Mouse (Mus musculus): ENCODE results near the gene Plvap. TPM values are rescaled to one million over a fixed set of nuclear protein-coding genes. Genes with fewer than 3 reads are reported as not detected.

Gene Plvap
- polyA plus RNA-seq (2017; shearing (Covaris generic)) = under 1 TPM in 1 of 2 experiments, not detected in 1; 0.13 TPM

DNA sequence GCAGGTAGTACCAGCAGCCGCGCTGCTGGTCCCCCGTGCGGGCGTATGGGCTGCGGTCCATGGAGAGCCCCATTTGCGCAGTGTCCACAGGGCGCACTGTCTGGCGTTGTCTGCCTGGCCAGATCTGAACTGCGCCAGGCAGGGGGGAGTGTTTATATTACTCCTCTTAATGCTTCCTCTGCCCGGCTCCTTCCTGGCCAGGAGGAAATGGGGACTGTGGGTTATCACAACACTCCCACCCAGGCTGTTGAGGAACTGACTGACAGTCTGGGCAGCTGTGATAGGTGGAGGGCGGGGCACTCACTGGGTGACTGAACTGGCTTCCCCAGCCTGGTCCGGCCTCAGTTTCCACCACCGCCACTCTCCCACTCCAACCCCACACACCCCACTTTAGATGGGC, at the start of gene Plvap:
Gene Plvap (minus strand): TSS at position 109 of the 400 bp plus-strand sequence.

DNA sequence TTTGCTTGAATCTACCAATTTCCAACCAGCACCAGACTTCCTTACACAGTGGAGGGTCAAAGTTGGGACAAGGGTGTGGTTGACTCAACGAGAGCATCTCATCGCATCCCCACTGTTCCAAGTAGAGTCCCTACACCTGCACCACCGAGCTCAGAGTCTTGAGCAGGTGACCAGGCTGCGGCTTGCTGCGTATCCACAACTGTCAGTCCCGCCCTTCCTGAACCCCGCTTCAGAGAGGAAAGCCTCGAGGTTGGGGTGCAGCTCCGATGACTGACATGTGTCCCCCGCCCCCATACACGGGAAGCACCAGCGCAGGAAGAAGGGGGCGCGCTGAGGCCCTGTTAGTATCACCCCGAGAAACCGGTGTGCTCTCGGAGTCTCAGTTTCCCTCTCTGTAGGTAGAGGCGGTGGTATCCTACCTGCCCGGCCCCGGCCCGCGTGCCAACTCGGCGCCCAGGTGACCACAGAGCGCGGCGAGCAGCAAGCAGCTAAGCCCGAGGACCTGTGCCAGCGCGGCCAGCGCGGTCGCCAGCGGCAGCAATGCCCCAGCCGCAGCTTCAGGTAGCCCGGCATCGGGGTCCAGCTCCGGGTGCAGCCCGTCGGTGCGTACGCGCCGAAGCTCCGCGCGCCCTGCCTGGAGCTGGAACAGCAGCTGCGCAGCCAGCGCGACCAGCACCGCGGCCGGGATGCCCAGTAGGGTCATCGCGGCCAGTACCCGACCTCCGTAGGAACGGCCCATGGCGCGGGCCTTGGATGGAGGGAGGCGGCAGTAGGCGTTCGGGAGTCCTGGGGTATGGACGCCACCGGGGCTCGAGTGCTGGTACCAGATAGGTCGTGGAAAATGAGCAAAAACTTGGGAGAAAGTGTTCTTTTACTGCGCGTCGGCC, 46.8 kb upstream of the Plvap start, which contains the start of gene Tmem221:
Gene Tmem221 (minus strand): TSS at position 801 of the 887 bp plus-strand sequence.

DNA sequence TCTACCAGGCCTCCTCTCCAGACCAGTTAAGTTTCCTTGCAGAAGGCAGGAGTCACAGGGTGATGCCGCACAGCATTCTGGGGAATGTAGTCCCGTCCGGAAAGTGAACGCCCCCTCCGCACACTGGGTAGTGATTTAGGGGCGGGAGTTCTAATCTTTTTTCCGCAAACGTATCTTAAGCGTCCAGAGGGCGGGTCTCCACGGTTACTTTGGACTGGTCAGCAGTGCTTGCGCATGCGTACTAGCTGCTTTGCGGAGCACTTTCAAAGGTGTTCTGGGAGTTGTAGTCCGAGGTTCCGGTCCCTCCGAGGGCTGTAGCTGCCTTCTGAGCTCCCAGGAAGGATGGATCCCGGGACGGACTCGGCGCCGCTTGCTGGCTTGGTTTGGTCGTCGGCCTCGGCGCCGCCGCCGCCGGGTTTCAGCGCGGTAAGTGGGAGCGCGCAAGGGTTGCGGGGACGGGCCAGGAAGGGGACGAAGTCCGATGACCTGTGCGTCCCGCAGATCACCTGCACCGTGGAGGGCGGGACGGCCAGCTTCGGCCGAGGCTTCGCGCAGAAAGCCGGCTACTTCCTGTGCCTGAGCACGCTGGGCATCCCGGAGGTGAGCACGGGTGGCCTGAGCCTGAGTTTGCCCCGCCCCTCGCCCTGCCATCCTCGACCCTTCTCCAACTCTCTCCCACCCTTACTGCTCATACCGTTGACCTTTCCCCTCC, 31.2 kb upstream of the Plvap start, which contains the start of gene Mvb12a:
Gene Mvb12a (plus strand): TSS at position 291 of the 712 bp plus-strand sequence.

DNA sequence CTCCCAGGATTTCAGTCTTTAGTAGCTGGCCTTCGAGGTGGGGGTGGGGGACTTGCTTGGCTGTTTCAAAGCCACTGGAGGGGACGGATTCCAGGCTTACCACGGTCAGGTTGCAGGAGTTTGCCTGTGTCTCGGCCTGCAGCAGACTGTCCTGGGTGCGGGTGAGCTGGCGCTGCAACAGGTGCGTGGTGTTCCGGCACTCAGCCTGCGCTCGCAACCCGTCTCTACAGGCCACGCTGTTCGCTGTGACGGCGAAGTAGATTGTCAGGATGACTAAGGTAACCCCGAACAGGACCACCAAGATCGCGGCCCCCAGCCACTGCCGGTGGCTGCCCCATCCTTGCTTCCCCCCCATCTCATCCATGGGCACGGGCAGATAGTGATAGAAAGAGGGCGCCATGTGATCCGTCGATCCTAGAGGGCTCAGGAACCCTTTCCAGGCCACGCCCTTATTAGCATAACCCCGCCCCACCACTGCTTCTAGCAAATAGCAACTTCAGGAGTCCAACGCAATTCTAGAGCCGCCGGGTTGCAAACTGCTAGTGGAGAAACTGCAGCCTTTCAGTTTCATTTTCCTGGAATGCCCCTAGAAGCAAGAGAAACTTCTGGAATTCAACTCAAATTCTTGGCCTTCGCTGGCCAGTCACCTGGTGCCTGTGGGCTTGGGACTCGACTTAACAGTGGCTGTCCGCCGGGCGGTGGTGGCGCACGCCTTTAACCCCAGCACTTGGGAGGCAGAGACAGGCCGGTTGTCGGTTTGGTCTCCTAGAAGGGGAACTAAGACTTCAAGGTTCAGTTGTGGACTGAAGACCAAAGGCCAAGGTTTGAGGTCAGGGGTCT, 25.7 kb upstream of the Plvap start, which contains the start of gene Bst2:
Gene Bst2 (minus strand): TSS at position 429 of the 840 bp plus-strand sequence.

DNA sequence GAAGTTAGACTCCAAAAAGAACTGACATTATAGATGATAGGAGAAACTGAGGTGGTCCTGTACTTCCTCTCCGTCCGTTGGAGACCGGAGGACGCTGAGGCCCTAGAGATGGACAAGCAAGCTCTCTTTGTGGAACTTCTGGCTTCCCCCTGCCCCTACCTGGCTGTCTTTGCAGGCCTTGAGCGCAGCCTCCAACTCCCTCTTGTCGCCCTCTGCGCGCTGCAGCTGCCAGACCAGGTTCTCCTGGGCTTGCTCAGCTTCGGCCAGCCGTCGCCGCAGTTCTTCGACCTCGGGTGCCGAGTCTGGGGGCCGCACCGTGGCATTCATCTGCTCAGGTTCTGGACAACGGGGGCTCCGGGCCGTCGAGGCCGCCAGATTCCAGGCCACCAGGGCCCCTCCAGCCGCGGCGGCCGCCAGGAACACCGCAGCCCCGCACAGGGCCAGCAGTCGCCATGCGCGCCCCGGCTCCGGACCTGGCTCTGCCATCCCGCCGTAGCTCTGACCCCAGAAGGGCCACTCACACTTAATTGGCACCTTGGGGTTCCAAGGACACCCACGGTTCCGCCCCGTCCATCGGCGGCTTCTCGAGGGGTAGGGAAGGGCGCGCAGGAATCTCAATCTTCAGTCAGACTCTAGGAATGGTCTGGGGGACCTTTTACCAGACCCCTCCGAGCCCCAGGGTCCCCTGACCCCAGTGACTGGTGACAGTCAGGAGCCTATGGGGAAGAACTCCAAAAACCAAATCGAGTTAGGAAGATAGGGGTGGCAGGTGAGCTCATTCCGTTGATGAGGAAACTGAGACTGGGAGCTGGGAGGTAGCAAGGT, 13.9 kb upstream of the Plvap start, which contains the start of gene Ccdc194:
Gene Ccdc194 (minus strand): TSS at position 486 of the 825 bp plus-strand sequence.

DNA sequence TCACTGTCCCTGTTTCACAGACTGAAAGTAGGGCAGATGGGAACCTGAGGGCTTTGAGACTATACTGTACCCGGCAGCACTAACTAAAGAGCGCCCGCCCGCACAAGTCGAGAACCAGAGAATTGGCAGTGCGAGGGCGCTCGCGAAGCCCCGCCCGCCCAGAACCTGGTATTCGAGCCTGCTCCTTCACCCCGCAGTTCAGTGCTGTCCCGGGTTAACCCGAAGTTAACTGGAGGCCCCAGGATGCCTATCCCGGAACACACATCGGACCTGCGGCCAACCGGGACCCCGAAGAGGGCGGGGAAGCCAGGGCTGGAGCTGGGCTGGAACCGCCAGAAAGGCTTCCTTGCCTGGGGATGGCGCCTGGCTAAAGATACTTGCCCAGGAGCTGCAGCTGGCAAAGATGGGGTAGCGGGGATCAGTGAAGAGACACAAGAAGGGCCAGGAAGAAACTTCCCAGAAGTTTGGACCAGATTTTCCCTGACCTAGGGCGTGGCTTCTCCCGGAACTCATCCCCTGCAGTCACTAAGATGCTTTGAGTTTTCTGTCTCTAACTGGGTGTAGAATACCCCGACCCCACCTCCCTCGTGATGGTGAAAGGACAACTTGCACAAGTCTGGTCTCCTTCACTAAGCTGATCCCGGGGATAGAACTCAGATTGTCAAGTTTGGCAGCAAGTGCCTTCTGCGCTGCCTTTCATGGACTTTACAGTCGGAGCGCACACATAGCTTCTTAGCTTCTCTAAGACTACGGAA, 23.7 kb downstream of the Plvap start, which contains the start of gene Gtpbp3:
Gene Gtpbp3 (plus strand): TSS at position 413 of the 755 bp plus-strand sequence.

DNA sequence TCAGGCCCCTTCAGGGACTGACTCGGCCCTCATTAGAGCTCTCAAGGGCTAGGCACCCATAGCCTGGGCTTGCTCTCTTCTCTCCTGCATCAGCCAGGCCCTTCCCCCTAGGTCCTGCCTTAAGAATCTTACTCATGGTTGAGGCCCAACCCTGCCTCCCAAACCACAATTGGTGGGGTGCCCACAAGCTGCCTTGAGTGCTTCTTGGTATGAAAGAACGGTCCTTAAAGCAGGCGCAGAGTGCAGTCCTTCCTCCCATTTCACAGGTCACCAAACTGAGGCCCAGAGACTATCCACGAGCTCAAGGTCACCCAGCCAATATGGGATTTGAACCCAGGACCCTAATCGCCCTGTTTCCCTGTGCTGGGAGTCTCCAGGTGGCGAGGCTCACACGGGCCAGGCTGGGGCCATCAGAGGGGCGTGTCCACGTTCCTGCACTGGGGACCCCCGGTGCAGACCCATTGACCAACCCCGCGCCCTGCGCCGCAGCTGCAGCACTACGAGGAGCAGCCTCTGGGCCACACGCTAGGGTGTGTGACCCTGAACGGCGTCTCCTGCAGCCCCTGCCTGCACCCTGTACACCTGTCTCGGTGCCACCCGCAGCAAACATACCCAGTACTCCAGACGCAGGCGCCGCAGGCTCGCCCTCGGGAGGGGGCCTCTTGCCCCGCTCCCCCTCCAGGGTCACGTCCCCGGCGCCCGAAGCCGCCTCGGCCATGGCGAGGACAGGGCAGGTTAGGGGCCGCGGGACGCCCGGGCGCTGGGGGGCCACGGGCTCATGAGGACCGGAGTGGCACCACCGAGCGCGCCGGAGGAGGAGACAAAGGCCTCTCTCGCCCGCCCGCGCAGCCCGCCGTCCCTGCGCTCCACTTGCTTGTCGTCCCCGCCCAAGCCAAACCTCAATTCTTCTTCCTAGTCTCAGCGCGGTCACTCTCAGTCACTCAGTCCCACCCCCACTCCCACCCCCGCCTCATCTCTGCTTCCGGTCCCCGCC, 26.1 kb downstream of the Plvap start, which contains the start of gene Ano8:
Gene Ano8 (minus strand): TSS at position 822 of the 994 bp plus-strand sequence.

DNA sequence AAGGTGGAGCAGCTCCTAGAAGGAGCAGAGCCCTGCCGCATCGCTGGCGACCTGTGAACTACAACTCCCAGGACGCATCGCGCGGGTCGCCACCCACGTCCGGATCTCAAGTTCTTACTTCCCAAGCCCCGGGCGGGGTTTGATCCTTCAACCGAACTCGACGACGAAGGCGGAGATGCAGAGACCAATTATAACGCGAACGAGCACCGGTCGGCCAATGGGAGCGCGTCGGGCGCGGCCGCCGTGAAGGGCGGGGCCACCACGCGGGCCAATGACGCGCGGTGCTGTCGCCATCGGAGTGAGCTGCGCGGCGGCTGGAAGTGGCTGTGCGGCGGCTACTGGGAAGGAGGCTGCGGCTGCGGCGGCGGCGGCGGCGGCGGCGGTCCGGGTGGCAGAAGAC, 42.6 kb downstream of the Plvap start, which contains the start of gene Dda1:
Gene Dda1 (plus strand): TSS at position 284 of the 400 bp plus-strand sequence.

DNA sequence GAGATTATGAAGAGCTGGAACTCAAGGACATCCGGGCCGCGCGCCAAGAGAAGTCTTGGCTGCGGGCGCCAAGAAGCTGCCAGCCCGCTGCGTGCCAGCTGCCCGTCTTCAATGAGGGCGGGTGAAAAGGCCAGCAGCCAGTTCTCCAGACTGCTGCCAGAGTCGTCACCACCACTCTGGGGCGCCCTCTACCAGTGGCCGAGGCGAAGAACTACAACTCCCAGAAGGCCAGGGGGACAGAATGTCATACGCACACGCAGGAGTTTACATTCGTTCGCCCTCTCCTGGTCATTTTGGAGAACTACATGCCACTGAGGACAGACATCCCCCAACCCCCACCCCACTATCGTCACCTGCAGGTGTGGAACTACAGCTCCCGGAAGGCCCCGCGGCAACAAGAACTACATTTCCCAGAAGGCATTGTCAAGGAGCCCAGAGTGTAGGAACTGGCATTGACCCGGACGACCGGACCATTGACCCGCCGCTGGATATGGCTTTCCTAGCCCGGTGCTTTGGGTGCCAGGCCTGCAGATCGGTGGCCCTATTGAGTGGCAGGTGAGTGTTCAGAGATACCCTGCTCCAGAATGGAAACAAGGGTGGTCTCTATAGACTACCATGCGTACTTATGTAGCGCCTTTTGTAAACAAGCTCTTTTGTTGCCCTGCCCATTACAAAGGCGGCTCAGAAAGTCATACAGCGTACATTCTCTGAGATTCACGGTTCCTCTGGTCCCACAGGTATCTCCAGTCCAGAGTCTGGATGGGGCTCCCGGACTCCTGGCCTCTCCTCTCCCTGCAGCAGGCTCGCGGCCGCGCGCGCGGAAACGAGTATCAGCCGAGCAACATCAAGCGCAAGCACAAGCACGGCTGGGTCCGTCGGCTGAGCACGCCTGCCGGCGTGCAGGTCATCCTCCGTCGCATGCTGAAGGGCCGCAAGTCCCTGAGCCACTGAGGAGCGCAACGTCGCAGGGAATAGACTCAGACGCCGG, 46.7 kb downstream of the Plvap start, which contains the start of gene Mrpl34:
Gene Mrpl34 (plus strand): TSS at position 447 of the 988 bp plus-strand sequence.

DNA sequence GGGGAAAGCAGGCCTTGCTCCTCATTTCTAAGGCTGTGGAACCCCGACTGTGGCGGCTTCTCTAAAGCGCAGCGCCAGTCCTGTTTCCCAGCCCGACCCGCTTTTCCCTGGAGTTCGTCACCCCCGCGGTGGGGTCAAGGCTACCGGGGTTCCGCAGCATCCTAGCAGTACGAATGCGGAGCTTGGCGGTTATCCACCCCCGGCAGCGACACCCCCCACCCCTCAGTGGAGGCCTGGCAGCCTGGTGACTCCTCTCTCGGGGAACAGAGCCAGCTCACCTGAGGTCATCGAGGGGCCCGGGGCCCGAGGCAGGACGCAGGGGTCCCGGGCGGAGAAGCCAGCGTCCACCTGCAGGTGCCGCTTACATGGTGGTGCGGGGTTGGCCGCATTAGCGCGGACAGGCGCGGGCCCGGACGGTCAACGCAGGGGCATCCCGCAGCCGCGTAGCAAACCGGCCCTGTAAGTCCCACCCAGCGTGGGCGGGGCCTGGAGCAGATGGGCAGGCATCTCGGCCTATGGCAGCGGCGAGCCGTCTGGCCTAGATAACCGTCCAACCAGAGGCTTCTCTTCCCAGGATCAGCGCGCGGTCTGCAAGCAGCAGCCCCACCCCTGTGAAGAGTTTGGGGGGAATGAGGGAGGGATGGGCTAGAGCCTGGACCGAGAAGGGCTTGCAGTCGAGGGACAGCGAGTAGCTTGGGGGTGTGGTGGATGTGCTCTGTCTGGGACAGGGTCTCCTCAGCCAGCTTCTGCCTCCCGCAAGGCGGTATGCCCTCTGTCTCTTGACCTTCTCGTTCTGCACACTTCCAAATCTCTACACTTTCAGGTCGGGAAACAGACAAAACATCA, 48.1 kb downstream of the Plvap start, which contains the start of gene Abhd8:
Gene Abhd8 (minus strand): TSS at position 468 of the 846 bp plus-strand sequence.

Other genes starting within 250 kb of the Plvap start
- 10 to 100 TPM; 33.9 to 66.3 TPM for gene Myo9b, start 239.0 kb downstream of the Plvap start, polyA plus RNA-seq (2017; shearing (Covaris generic))
- gene Haus8, start 238.8 kb downstream of the Plvap start, polyA plus RNA-seq (2017; shearing (Covaris generic)) = 10 to 100 TPM; 17.6 to 28.6 TPM
- 100 to 1,000 TPM; 154 to 223 TPM for gene Use1, start 144.9 kb downstream of the Plvap start, polyA plus RNA-seq (2017; shearing (Covaris generic))
- gene Ocel1, start 140.5 kb downstream of the Plvap start, polyA plus RNA-seq (2017; shearing (Covaris generic)) = 10 to 100 TPM; 18.3 to 19.4 TPM
- 10 to 100 TPM in 1 of 2 experiments, 1 to 10 TPM in 1; 3.7 to 10.3 TPM for gene Nr2f6, start 129.8 kb downstream of the Plvap start, polyA plus RNA-seq (2017; shearing (Covaris generic))
- under 1 TPM; 0.12 to 0.38 TPM for gene Ushbp1, start 116.0 kb downstream of the Plvap start, polyA plus RNA-seq (2017; shearing (Covaris generic))
- 100 to 1,000 TPM; 107 to 109 TPM for gene Babam1, start 114.9 kb downstream of the Plvap start, polyA plus RNA-seq (2017; shearing (Covaris generic))
- gene Ankle1, start 105.7 kb downstream of the Plvap start, polyA plus RNA-seq (2017; shearing (Covaris generic)) = 1 to 10 TPM; 1.8 to 3.7 TPM
- 100 to 1,000 TPM; 107 to 132 TPM for gene Abhd8, start 48.1 kb downstream of the Plvap start, polyA plus RNA-seq (2017; shearing (Covaris generic))
- 100 to 1,000 TPM in 1 of 2 experiments, 10 to 100 TPM in 1; 70.1 to 100 TPM for gene Mrpl34, start 46.8 kb downstream of the Plvap start, polyA plus RNA-seq (2017; shearing (Covaris generic))
- 100 to 1,000 TPM; 100 to 120 TPM for gene Dda1, start 42.6 kb downstream of the Plvap start, polyA plus RNA-seq (2017; shearing (Covaris generic))
- 10 to 100 TPM in 1 of 2 experiments, 1 to 10 TPM in 1; 8.5 to 17.4 TPM for gene Ano8, start 25.8 kb downstream of the Plvap start, polyA plus RNA-seq (2017; shearing (Covaris generic))
- gene Gtpbp3, start 23.6 kb downstream of the Plvap start, polyA plus RNA-seq (2017; shearing (Covaris generic)) = 1 to 10 TPM; 4.2 to 7.7 TPM
- under 1 TPM in 1 of 2 experiments, not detected in 1; 0.41 TPM for gene Ccdc194, start 14.0 kb upstream of the Plvap start, polyA plus RNA-seq (2017; shearing (Covaris generic))
- 100 to 1,000 TPM; 103 to 118 TPM for gene Bst2, start 25.7 kb upstream of the Plvap start, polyA plus RNA-seq (2017; shearing (Covaris generic))
- 100 to 1,000 TPM; 113 to 137 TPM for gene Mvb12a, start 31.2 kb upstream of the Plvap start, polyA plus RNA-seq (2017; shearing (Covaris generic))
- gene Tmem221, start 47.1 kb upstream of the Plvap start, polyA plus RNA-seq (2017; shearing (Covaris generic)) = 1 to 10 TPM; 6.3 to 7.8 TPM
- gene Nxnl1, start 54.8 kb upstream of the Plvap start, polyA plus RNA-seq (2017; shearing (Covaris generic)) = under 1 TPM; 0.88 to 0.99 TPM
- gene Slc27a1, start 57.1 kb upstream of the Plvap start, polyA plus RNA-seq (2017; shearing (Covaris generic)) = 1 to 10 TPM; 6.0 to 6.9 TPM
- gene Pgls, start 80.4 kb upstream of the Plvap start, polyA plus RNA-seq (2017; shearing (Covaris generic)) = 100 to 1,000 TPM; 120 to 124 TPM
- 10 to 100 TPM in 1 of 2 experiments, 1 to 10 TPM in 1; 8.8 to 20.0 TPM for gene Fam129c, start 85.9 kb upstream of the Plvap start, polyA plus RNA-seq (2017; shearing (Covaris generic))
- gene Colgalt1, start 99.2 kb upstream of the Plvap start, polyA plus RNA-seq (2017; shearing (Covaris generic)) = 10 to 100 TPM; 24.8 to 32.1 TPM
- 1 to 10 TPM; 1.1 to 1.3 TPM for gene Unc13a, start 160.0 kb upstream of the Plvap start, polyA plus RNA-seq (2017; shearing (Covaris generic))
- gene Jak3, start 164.5 kb upstream of the Plvap start, polyA plus RNA-seq (2017; shearing (Covaris generic)) = 100 to 1,000 TPM; 105 to 188 TPM
- 10 to 100 TPM; 53.6 to 59.0 TPM for gene Insl3, start 177.5 kb upstream of the Plvap start, polyA plus RNA-seq (2017; shearing (Covaris generic))
- gene B3gnt3, start 190.0 kb upstream of the Plvap start, polyA plus RNA-seq (2017; shearing (Covaris generic)) = 1 to 10 TPM; 4.3 to 5.4 TPM
- 100 to 1,000 TPM; 173 to 255 TPM for gene Fcho1, start 214.0 kb upstream of the Plvap start, polyA plus RNA-seq (2017; shearing (Covaris generic))

Measured in activated CD4-positive, CD25-positive, alpha-beta regulatory T cell (primary cell).